ENCODE assay signal across 23 mouse cellular contexts in genomic region chr7:49933386-49934115, GRCm38 (mm10). TPM values are rescaled to one million over a fixed set of nuclear protein-coding genes. Genes with fewer than 3 reads are reported as not detected.
"Had no signal": no experiment of that assay in that cellular context is flagged by ENCODE, and none has a peak within 500 bp of the region (broad histone marks: within the 10 kb centered on the region; RNA-seq: fewer than 3 reads in every experiment).

No protein-coding gene starts in this region.

RNA-seq across cellular contexts. Expression of gene Slc6a5, which starts 23.6 kb away (rescaled TPM):
- total RNA-seq: common myeloid progenitor, adult 5-6 weeks; gastrocnemius, adult 18-20 months; gastrocnemius, adult 2 months; gastrocnemius, adult 8-10 months; gastrocnemius, postnatal 10 days; gastrocnemius, postnatal 14 days; gastrocnemius, postnatal 25 days; gastrocnemius, postnatal 36 days; heart, adult 18-20 months; heart, adult 2 months; heart, adult 8-10 months had no signal
- polyA plus RNA-seq: embryonic facial prominence, embryonic 15.5 days; erythroblast, embryonic 14.5 days; forebrain, embryonic 10.5 days; forebrain, embryonic 11.5 days; forebrain, embryonic 12.5 days; forebrain, embryonic 13.5 days; forebrain, embryonic 14.5 days; forebrain, embryonic 15.5 days; forebrain, embryonic 16.5 days; forebrain, postnatal 0 days; heart, embryonic 10.5 days had no signal

RNA-seq across cellular contexts. Expression of gene Nell1, which starts 41.1 kb away (rescaled TPM):
- total RNA-seq: common myeloid progenitor, adult 5-6 weeks; gastrocnemius, postnatal 36 days; granulocyte monocyte progenitor cell, adult 5-6 weeks; heart, adult 18-20 months; heart, adult 2 months had no signal
- polyA plus RNA-seq: erythroblast, embryonic 14.5 days; heart, adult 2 months had no signal
